Mouse (Mus musculus) adrenal gland, adult 2 months (tissue): ENCODE results near the gene Aprt. TPM values are rescaled to one million over a fixed set of nuclear protein-coding genes. Genes with fewer than 3 reads are reported as not detected.
A peak's percentile ranks its signal among the peaks of the same experiment; 100 is the strongest.

Source experiments
- DNase-seq: peaks from one replicate; pipeline ENCODE4 v3.0.0; 2021
- microRNA-seq, 2 experiments: library from miRNA; unstranded; fragments of <30 nt; microRNA quantifications; one replicate each; pipeline ENCODE4 v1.2.0; 2021
- polyA plus RNA-seq: library from polyadenylated mRNA; depleted of rRNA; stranded (reverse); fragments of >200 nt; gene quantifications from 2 replicates; pipeline ENCODE4 v1.2.3, GENCODE M21; 2012; rRNA removed
- total RNA-seq, 2 experiments: library from RNA; stranded (reverse); gene quantifications; 2 replicates each; pipeline ENCODE4 v1.2.3; 2021

Gene Aprt
- total and polyA plus RNA-seq, 3 experiments = 56.2 to 161 (median 106) TPM

- DNase-seq = peak; percentile 33
Observed at GRCm38 (mm10) chr8:122537033-122537432, 39.7 kb downstream of the Aprt start.

GRCm38 (mm10) chr8:122531312-122531711 lies 45.4 kb downstream of the Aprt start:
- DNase-seq = no peak

- no peak for DNase-seq
Observed at GRCm38 (mm10) chr8:122529159-122529558, 47.5 kb downstream of the Aprt start.

DNA sequence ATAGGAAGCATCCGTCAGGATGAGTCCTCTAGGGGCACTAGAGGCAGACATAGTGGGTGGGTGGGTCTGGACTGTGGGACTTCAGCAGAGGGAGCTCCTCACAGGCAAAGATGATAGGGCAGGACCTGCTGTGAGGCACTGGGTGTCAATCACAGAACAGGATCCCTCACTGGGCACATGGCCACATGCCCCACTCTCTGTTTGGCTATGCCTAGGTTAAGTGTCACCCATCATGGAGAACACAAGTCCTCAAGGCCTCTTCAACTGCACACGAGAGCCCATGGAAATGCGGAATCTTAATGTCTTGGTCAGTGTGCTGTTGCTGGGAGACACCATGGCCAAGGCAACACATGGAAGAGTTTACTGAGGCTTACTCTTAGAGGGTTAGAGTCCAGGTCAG lies 48.8 kb downstream of the Aprt start:
- no peak for DNase-seq

GRCm38 (mm10) chr8:122526526-122527170 lies 50.1 kb downstream of the Aprt start:
- DNase-seq = no peak

DNA sequence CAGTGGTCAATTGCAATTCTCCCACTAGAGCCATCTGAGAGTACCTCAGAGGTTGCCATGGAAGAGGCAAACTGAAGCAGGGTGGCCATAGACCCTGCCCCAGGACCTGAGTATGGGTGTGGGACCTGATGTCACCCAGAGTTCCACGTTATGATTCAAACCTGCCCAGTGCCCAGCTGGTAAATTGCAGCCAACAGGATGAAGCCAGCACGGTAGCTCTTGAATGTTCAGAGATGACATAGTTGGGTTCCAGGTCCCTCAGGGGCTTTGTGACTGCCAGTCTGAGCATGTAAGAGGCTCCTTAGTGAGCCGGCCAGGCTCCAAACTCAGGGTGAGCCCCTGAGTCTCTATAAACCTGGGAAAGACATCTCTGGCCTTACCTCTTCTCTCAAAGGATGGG lies 50.6 kb downstream of the Aprt start:
- no peak for DNase-seq

GRCm38 (mm10) chr8:122525004-122525403 lies 51.7 kb downstream of the Aprt start:
- DNase-seq = no peak

Small RNA genes within 50 kb of the gene (microRNA-seq; reads per million reads assigned to microRNA genes)
- 0 reads per million in 2 experiments for gene Mir6396

Other genes starting within 250 kb of the Aprt start
- not detected for gene Trhr2, start 216.2 kb downstream of the Aprt start, total RNA-seq
- not detected in 2 replicates for gene Trhr2, start 216.2 kb downstream of the Aprt start, polyA plus RNA-seq
- gene Zc3h18, start 200.3 kb downstream of the Aprt start, total RNA-seq = 10 to 100 TPM; 36.9 to 44.8 TPM
- gene Zc3h18, start 200.3 kb downstream of the Aprt start, polyA plus RNA-seq = 34.3 and 38.2 TPM in 2 replicates
- not detected for gene Il17c, start 154.9 kb downstream of the Aprt start, total RNA-seq
- gene Il17c, start 154.9 kb downstream of the Aprt start, polyA plus RNA-seq = 0.16 TPM in 1 of 2 replicates, not detected in the other
- gene Cyba, start 144.0 kb downstream of the Aprt start, total RNA-seq = 10 to 100 TPM; 26.3 to 43.7 TPM
- 108 and 116 TPM in 2 replicates for gene Cyba, start 144.0 kb downstream of the Aprt start, polyA plus RNA-seq
- gene Mvd, start 133.5 kb downstream of the Aprt start, total RNA-seq = 10 to 100 TPM in 1 of 2 experiments, 1 to 10 TPM in 1; 9.2 to 39.5 TPM
- 39.7 and 73.8 TPM in 2 replicates for gene Mvd, start 133.5 kb downstream of the Aprt start, polyA plus RNA-seq
- gene Snai3, start 116.2 kb downstream of the Aprt start, total RNA-seq = not detected
- 0.15 and 0.19 TPM in 2 replicates for gene Snai3, start 116.2 kb downstream of the Aprt start, polyA plus RNA-seq
- 10 to 100 TPM; 42.8 to 83.8 TPM for gene Rnf166, start 100.8 kb downstream of the Aprt start, total RNA-seq
- gene Rnf166, start 100.8 kb downstream of the Aprt start, polyA plus RNA-seq = 132 and 157 TPM in 2 replicates
- gene Ctu2, start 100.8 kb downstream of the Aprt start, total RNA-seq = 10 to 100 TPM; 15.5 to 18.1 TPM
- gene Ctu2, start 100.8 kb downstream of the Aprt start, polyA plus RNA-seq = 40.6 and 46.7 TPM in 2 replicates
- gene Piezo1, start 25.6 kb downstream of the Aprt start, total RNA-seq = 10 to 100 TPM; 15.1 to 26.4 TPM
- 47.5 and 64.7 TPM in 2 replicates for gene Piezo1, start 25.6 kb downstream of the Aprt start, polyA plus RNA-seq
- 1 to 10 TPM; 5.0 to 7.0 TPM for gene Cdt1, start 8.9 kb downstream of the Aprt start, total RNA-seq
- gene Cdt1, start 8.9 kb downstream of the Aprt start, polyA plus RNA-seq = 19.9 and 22.4 TPM in 2 replicates
- 1 to 10 TPM; 6.0 to 7.8 TPM for gene Galns, start 34.6 kb upstream of the Aprt start, total RNA-seq
- gene Galns, start 34.6 kb upstream of the Aprt start, polyA plus RNA-seq = 6.8 and 8.0 TPM in 2 replicates
- gene Trappc2l, start 34.7 kb upstream of the Aprt start, total RNA-seq = 10 to 100 TPM; 53.8 to 55.5 TPM
- gene Trappc2l, start 34.7 kb upstream of the Aprt start, polyA plus RNA-seq = 159 and 161 TPM in 2 replicates
- not detected for gene Pabpn1l, start 45.8 kb upstream of the Aprt start, total RNA-seq
- gene Pabpn1l, start 45.8 kb upstream of the Aprt start, polyA plus RNA-seq = not detected in 2 replicates
- 10 to 100 TPM; 13.9 to 16.2 TPM for gene Cbfa2t3, start 122.2 kb upstream of the Aprt start, total RNA-seq
- 19.3 and 20.3 TPM in 2 replicates for gene Cbfa2t3, start 122.2 kb upstream of the Aprt start, polyA plus RNA-seq
- 10 to 100 TPM; 40.4 to 42.3 TPM for gene Acsf3, start 198.6 kb upstream of the Aprt start, total RNA-seq
- gene Acsf3, start 198.6 kb upstream of the Aprt start, polyA plus RNA-seq = 44.4 and 45.8 TPM in 2 replicates